Mouse (Mus musculus): ENCODE measurements around the gene Spred2. TPM values are rescaled to one million over a fixed set of nuclear protein-coding genes. Genes with fewer than 3 reads are reported as not detected.

Gene Spred2
- 6.8 to 8.5 TPM (median 7.9 TPM) in 4 replicates for total RNA-seq (2023)

GRCm38 (mm10) chr11:19923888-19924756 is at the start of gene Spred2:
Gene Spred2 (plus strand): TSS chr11:19924375.

Other genes with a start within 250 kb of the Spred2 start
- gene Actr2, start 188.5 kb downstream of the Spred2 start, total RNA-seq (2023): 304 to 316 TPM (median 310 TPM) in 4 replicates

All from B cell, adult 62 days (primary cell).